Mouse (Mus musculus) left cerebral cortex, postnatal 25 days (tissue): ENCODE measurements at regions not wholly inside any gene's neighbourhood (a gene's known extent, or its start where the extent isn't known, plus 50 kb on each side); places are given as distances from the start of the nearest gene placed in this dataset.

ENCODE experiments used
- DNase-seq, 2 experiments: peaks; one replicate each; pipeline ENCODE4 v3.0.0; 2022; ENCODE audit warnings: low spot score in 2 of 2, mixed read lengths in 1 of 2
- intact Hi-C: fragments of 180-260 bp; cut with DNase I; formaldehyde crosslinking; loops from one replicate; pipeline ENCODE4 v1.15.1; 2025

DNA sequence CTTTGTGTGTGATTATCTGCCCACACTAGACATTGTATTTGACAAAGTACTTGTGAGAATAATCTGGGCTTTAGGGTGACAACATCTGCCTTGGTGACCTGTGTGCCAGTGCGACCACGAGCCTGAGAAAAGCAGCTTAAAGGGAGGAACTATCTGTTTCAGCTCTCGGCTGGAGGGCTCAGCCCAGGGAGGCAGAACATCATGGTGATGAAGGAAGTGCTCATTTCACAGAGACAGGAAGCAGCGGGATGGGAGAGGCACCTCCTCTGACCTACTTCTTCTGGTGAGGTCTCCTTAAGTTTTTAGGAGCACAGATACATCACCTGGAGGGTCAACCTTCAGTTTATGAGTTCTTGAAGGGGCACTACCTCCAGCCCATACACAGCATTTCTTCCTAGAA is 89.8 kb downstream of the Kif26a start:
- no peak for DNase-seq
- intact Hi-C loops: no loop called here

DNA sequence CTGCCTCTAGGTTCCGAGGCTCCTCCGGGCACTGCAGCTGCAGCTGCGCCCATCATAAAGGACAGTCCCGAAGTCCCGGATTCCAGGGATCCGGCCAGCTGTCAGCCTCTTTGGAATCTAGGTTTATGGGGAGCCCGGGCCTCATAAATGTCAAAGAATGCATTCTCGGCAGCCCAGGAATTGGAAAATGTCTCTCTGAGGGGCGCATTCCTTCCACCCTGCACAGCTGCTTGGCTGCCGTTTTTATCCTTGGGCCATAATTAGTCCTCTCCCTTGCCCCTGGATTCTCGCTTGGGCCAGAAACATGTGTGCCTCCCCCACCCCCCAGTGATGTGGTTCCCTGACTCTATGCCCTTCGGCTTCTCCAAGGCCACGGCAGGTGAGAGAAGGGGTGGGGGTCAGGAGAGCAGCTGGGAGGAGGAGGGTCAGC is 91.1 kb downstream of the Kif26a start:
- DNase-seq: no peak
- intact Hi-C loops: no loop called here

GRCm38 (mm10) chr12:112238834-112239233 is 92.8 kb downstream of the Kif26a start:
- DNase-seq: no peak
- intact Hi-C loops: no loop called here

DNA sequence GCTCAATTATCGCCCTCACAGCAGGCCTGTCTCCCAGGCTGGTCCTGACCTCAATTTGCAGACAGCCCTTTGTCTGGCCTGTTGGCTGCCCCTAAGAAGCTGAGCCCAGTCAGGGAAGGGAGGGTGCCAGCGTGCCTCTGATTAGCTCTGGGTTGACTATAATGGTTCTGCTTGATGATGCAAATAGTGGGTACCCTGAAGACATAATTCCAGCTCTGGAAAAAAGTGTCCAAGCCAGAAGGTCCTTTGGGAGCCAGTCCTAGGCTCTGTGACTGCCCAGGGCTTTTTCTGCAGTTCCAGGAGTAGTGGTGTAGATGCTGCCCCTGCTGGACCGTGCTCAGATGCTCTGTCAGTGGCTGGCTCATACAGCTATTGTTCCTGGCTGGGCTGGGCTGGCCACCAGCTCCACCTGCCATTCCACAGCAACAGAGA is 95.7 kb downstream of the Kif26a start:
- intact Hi-C loops: no loop called here
- peak in 1 of 2 experiments; percentile 21 for DNase-seq

DNA sequence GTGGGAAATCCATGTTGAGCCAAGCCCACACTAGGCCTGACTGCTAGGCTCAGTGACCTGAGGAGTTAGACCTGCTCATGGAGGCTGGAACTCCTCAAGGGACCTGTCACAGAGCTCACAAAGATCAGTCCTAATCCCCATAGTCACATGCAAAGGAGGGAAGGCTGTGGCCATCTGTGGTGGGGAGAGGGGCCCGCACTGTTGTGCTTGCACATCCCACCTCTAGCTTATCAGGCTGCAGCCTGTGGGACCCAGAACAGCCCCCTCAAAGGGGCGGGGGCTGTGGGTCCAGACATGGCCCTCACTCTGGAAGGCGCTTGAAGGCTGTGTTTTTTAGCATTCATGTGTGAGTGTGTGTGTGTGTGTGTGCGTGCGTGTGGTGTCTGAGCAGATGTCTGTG is 97.2 kb downstream of the Kif26a start:
- intact Hi-C loops: no loop called here
- DNase-seq: no peak

- DNase-seq: no peak
- intact Hi-C loops: no loop called here
These were observed 104.9 kb downstream of the Kif26a start for GRCm38 (mm10) chr12:112250894-112251293.

- peak in 1 of 2 experiments; percentile 45 for DNase-seq
- intact Hi-C loops: no loop called here
These were observed 107.5 kb downstream of the Kif26a start for GRCm38 (mm10) chr12:112253461-112253860.

DNA sequence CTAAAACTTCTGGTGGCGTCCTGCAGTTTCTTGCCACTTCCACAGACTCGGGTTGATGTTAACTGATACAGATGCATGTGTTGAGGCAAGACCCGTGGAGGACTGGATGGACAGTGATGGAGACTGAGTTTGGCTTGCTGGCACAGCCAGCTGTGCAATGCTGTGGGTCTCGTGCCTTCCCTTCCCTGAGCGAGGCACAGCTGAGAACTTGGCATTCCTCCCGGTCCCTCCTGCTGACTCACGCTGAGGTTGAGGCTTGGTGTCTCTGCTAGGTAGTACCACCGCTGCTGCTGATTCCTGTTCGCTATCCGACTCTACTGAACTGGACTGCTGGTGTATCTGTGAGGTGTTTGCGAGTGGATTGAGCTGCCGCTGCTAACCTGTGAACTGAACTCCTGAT is 109.2 kb downstream of the Kif26a start:
- intact Hi-C loops: no loop called here
- DNase-seq: no peak

- no peak for DNase-seq
- intact Hi-C loops: no loop called here
These were observed 111.7 kb downstream of the Kif26a start for GRCm38 (mm10) chr12:112257691-112258090.

DNA sequence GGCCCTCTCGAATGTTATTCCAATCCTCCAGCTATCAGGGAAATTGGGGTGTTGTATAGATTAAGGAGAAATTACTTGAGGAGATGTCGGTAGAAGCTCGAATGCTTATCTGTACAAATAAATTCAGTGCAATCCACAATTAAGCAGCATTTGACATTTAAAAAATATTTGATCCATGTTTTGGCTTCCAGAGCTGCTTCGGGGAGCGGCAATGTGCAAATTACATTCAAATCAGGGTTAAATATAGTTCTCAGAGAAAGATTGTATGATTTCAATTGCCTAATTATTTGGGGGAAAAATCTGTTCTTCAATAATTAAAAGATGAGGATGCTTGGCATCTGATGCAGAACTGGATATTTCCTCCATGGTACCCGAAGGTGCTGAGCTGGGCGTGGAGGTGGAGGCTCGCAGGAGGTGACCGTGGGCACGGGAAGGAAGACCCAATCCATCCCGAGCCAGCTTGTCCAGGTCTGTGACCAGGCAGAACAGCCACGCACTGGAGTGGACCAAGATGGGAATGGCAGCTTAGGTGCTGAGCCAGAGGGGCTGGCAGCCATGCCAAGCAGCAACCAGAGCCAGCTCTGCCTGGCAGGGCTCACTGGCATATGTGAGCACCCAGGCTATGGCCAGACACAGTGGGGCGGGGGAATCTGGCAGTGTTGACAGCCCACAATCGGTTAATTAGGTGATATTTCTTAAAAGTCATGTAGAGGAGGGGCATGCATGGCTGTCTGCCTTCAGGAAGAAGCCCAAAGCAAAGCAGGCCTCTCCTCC is 117.5 kb downstream of the Kif26a start:
- intact Hi-C loops: no loop called here
- peak; percentile 27 to 51 for DNase-seq

DNA sequence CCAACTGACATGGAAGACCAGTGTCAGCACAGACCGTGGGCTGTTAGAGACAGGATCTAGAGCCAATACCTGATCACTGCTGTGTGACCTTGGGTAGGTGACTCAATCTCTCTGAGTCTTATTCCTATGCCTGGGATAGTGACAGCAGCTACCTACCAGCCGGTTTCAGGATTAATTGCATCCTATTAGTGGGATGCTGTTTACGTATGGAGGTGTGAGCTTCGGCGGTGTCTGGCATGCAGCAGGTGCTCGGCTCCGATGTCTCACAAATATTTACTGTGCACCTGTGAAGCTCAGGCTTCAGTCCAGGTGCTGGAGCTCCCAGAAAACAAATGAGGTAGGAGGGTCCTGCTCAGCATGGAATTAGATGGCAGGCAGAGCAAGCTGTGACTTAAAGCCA is 118.2 kb downstream of the Kif26a start:
- no peak for DNase-seq
- intact Hi-C loops: no loop called here

GRCm38 (mm10) chr12:112265289-112265969 is 119.4 kb downstream of the Kif26a start:
- DNase-seq: no peak
- intact Hi-C loops: no loop called here

- intact Hi-C loops: no loop called here
These were observed 128.0 kb downstream of the Kif26a start for GRCm38 (mm10) chr12:112274026-112274425.

DNA sequence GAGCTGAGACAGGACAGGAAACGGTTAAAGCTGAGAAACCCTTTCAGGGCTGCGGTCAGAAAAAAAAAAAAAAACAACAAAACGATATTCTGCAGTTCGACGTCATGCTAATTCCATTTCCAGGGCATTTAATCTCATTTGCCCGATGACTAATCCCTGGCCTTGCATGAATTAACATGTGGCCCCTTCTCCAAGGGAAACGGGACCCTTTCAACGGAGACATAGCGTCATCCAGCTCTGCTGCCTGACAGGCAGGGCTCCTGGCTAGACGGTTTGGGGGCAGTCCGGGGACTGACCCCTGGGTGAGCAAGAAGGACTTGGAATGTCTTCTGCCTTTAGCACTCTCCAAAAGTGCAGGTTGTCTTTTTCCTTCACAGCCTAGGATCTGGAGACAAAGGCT is 128.7 kb downstream of the Kif26a start:
- intact Hi-C loops: no loop called here
- DNase-seq: no peak

More at GRCm38 (mm10) chr12:112274026-112274425, 128.0 kb downstream of the Kif26a start:
- DNase-seq: no peak

DNA sequence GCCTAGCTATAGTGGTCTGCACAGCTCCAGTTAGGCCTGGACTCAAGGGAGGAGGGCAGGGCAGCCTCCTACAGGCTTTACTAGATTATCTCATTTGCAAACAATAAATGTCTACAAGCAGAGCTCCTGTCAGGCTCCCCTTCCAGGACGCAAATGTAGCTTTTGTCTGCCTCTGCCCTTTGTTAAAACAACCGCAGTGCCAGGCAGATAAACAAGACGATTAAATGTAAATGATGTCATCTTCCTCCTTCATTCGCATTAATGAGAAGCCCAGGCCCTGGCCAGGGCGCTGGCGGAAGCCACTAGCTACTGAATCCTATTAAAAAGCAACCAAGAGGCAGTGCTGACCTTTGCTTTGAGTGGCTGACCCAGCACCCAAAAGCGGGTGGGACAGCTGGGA is 130.6 kb downstream of the Kif26a start:
- no peak for DNase-seq
- intact Hi-C loops: no loop called here

DNA sequence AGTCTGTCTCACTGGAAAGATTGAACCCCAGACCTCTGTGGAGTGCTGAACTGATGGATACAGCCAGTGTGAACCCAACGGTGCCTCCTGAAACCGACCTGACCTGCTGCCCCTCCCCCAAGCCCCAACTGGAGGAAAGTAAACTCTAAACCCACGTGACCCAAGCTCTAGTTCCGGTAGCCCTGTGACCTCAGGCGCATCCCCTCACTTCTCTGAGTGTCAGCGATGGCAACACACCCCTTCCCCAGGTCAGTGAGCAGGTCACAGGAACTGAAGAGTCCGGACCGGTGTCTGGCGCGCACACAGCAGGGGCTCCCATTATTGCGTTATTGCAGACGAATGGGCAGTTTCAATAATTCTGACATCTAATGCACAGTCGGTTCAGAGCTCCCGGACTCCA is 131.5 kb downstream of the Kif26a start:
- DNase-seq: no peak
- intact Hi-C loops: no loop called here

DNA sequence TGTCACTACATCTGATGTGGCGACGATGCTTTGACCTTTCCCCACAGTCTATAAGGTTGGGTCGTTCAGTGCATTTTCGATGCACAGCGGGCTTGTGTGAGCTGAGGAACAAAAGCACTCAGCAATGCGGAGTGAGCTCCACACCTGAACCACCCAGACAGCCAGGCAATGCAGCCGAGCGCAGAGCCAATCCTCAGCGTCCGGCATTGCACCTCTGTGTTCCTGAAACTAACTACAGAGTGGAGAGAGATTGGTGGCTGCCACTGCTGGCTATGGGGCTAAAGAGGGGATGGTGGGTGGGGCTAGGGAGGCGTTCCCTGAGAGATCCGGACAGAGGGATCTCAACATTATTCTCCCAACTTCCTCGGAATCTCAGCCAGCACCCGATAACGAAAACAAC is 139.1 kb downstream of the Kif26a start:
- intact Hi-C loops: no loop called here
- DNase-seq: no peak

GRCm38 (mm10) chr12:112288786-112289185 is 142.8 kb downstream of the Kif26a start:
- no peak for DNase-seq
- intact Hi-C loops: no loop called here

DNA sequence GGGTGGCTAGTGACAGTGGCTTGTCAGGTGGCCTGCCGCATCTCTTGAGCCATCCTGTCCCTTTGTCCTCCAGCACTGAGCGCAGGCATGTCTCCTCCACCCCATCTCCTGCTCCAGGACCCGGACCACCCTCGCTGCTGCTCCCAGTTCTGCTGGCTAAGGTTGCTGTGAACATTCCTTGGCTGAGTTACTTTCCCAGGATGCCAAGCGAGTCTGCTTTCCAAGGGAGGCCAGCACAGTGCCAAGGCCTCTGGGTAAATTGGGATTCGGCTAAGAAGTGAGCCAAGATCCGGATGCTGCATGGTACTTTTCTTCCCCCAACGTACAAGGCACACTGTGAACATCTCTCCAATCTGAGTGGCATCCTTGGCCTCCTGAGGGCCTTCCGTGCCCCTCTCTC is 144.3 kb downstream of the Kif26a start:
- intact Hi-C loops: no loop called here

GRCm38 (mm10) chr12:112291748-112292561 is 145.9 kb downstream of the Kif26a start:
- DNase-seq: no peak

More for the DNA sequence above, 144.3 kb downstream of the Kif26a start:
- DNase-seq: peak; percentile 42 to 76

More at GRCm38 (mm10) chr12:112291748-112292561, 145.9 kb downstream of the Kif26a start:
- intact Hi-C loops: no loop called here
